Mouse (Mus musculus): ENCODE measurements around the gene Dennd1a.

DNA sequence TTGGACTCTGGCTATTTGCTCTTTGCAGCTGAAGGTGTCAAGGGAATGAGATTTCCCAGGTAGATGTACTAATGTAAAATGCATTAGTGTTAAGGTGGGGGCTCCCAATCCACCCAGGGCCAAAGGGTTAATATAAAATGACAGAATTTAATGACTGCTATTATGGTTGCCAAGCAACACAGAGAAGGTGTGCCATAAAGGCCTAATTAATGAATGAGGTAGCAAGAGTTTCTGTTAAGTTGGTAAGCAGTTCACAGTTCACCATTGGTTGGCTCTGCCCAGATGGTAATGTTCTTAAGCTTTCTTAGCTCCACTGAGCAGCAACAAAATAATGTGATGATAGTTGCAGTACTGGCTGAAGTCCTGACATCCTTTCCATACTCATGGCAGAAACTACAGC lies 190.9 kb downstream of the Dennd1a start:
- TF ChIP-seq CTCF (IDR thresholded peaks at IDR 0.05) = no peak
- TF ChIP-seq EP300 (IDR thresholded peaks at IDR 0.05; ENCODE audit: insufficient read depth, low read depth, low read length) = no peak

All from heart, adult 2 months (tissue).